ENCODE assay signal across 8 mouse cellular contexts in genomic region chr4:133217641-133218040, GRCm38 (mm10). TPM values are rescaled to one million over a fixed set of nuclear protein-coding genes. Genes with fewer than 3 reads are reported as not detected.
DNase-seq lines count a peak whose midpoint lies in the region; ATAC-seq and TF ChIP-seq lines count a peak whose summit lies in the region.

No protein-coding gene starts in this region.

- H3K4me1 ChIP-seq in cortical plate, adult 2 months (ENCODE audit: control insufficient read depth, insufficient read depth, low read length), result peaks cover 2% of the 10 kb centered on the region; the same call in 1 of the 2 replicates
- peaks cover 4% of the 10 kb centered on the region for H3K4me1 ChIP-seq in kidney, postnatal 0 days (replicated peaks; ENCODE audit: insufficient read depth, low read length)
- peaks cover 19% of the 10 kb centered on the region for H3K4me1 ChIP-seq in midbrain, embryonic 14.5 days (ENCODE audit: control insufficient read depth, insufficient read depth, low read length)

- no peak for TF ChIP-seq POLR2A in cortical plate, adult 2 months (IDR thresholded peaks at IDR 0.05; ENCODE audit: extremely low read depth, insufficient read depth, low read length)

- intact Hi-C loops in heart, postnatal 25 days (cut with DNase I), result loop anchor here (2.0 to 10.0 kb wide), 3 partner anchors 35 to 273 kb away; no protein-coding TSS in a partner anchor

- H3K27ac ChIP-seq in cortical plate, adult 2 months (ENCODE audit: insufficient read depth, low read length), result no peak overlapping the region
- H3K27ac ChIP-seq in kidney, postnatal 0 days, result no peak overlapping the region
- H3K27ac ChIP-seq in midbrain, embryonic 14.5 days (replicated peaks; ENCODE audit: low read depth, low read length), result no peak overlapping the region

- no peak overlapping the region for H3K4me2 ChIP-seq in kidney, postnatal 0 days (ENCODE audit: low read length)
- no peak overlapping the region for H3K4me2 ChIP-seq in midbrain, embryonic 14.5 days (ENCODE audit: low read length)

- H3K27me3 ChIP-seq in kidney, postnatal 0 days (ENCODE audit: insufficient read depth, low read length), result no peaks in the 10 kb centered on the region
- peaks cover 22% of the 10 kb centered on the region for H3K27me3 ChIP-seq in midbrain, embryonic 14.5 days (ENCODE audit: control insufficient read depth, insufficient read depth, low read length)

- no peak for ATAC-seq in kidney, postnatal 0 days (replicated peaks; ENCODE audit: low FRiP score, low read depth)
- no peak for ATAC-seq in midbrain, embryonic 14.5 days (ENCODE audit: low FRiP score, low TSS enrichment)

- H3K36me3 ChIP-seq in kidney, postnatal 0 days (ENCODE audit: insufficient read depth, low read length), result no peaks in the 10 kb centered on the region
- no peaks in the 10 kb centered on the region for H3K36me3 ChIP-seq in midbrain, embryonic 14.5 days (ENCODE audit: control insufficient read depth, insufficient read depth, low read length)

- H3K4me3 ChIP-seq in cortical plate, adult 2 months (ENCODE audit: insufficient read depth, low read length), result no peak overlapping the region
- H3K4me3 ChIP-seq in kidney, postnatal 0 days (replicated peaks; ENCODE audit: low read depth, low read length), result no peak overlapping the region
- H3K4me3 ChIP-seq in midbrain, embryonic 14.5 days (replicated peaks; ENCODE audit: low read depth, low read length), result no peak overlapping the region

- no peak overlapping the region for H3K9ac ChIP-seq in kidney, postnatal 0 days (ENCODE audit: low read depth, low read length)
- no peak overlapping the region for H3K9ac ChIP-seq in midbrain, embryonic 14.5 days (replicated peaks; ENCODE audit: low read length)

- WGBS in kidney, postnatal 0 days, result 2% methylated on average over 5 of the region's 5 CpGs
- 2% methylated on average over 5 of the region's 5 CpGs for WGBS in midbrain, embryonic 14.5 days

- no peaks in the 10 kb centered on the region for H3K9me3 ChIP-seq in kidney, postnatal 0 days (replicated peaks; ENCODE audit: low read length)
- H3K9me3 ChIP-seq in midbrain, embryonic 14.5 days (ENCODE audit: control insufficient read depth, low read length), result no peaks in the 10 kb centered on the region

- DNase-seq in heart, adult 8-10 months (ENCODE audit: low spot score), result peak; percentile 42
- no peak for DNase-seq in heart, postnatal 25 days (ENCODE audit: low spot score)
- DNase-seq in 3T3-L1 (ENCODE audit: low read depth, low spot score), result peak; percentile 66
- peak; percentile 72 for DNase-seq in NIH3T3 (ENCODE audit: low read depth)
- DNase-seq in kidney, postnatal 0 days (ENCODE audit: low spot score), result peak; percentile 78
- DNase-seq in midbrain, embryonic 14.5 days, result peak; percentile 87
- peak; percentile 74 for DNase-seq in thymus, postnatal 0 days (ENCODE audit: low spot score)

- peak; percentile 86 for TF ChIP-seq CTCF in cortical plate, adult 2 months (IDR thresholded peaks at IDR 0.05; ENCODE audit: extremely low read depth, insufficient read depth, low read length)
- peak; percentile 87 for TF ChIP-seq CTCF in kidney, postnatal 0 days (IDR thresholded peaks at IDR 0.05; ENCODE audit: low read depth)

RNA-seq across cellular contexts. Expression of gene Gpr3, which starts 5.3 kb away (rescaled TPM):
- total RNA-seq in heart, adult 8-10 months (2022), result not detected
- total RNA-seq in heart, postnatal 25 days (2021), result under 1 TPM in 1 of 2 experiments, not detected in 1; 0.22 TPM
- polyA plus RNA-seq in cortical plate, adult 2 months (2012; rRNA removed), result 11.2 and 16.1 TPM in 2 replicates
- 0.11 and 0.54 TPM in 2 replicates for polyA plus RNA-seq in kidney, postnatal 0 days (2015; fragmentation: Nextera tagmentation; extraction: Ambion mirVana)
- polyA plus RNA-seq in midbrain, embryonic 14.5 days (2014; fragmentation: Nextera tagmentation; extraction: Ambion mirVana), result 1.3 and 2.4 TPM in 2 replicates
- not detected in 2 replicates for polyA plus RNA-seq in thymus, postnatal 0 days (2015; fragmentation: Nextera tagmentation; extraction: Ambion mirVana)

RNA-seq across cellular contexts. Expression of gene Cd164l2, which starts 5.7 kb away (rescaled TPM):
- not detected for total RNA-seq in heart, adult 8-10 months (2022)
- total RNA-seq in heart, postnatal 25 days (2021), result under 1 TPM in 1 of 2 experiments, not detected in 1; 0.53 TPM
- 10.9 and 11.9 TPM in 2 replicates for polyA plus RNA-seq in cortical plate, adult 2 months (2012; rRNA removed)
- 19.1 and 19.6 TPM in 2 replicates for polyA plus RNA-seq in kidney, postnatal 0 days (2015; fragmentation: Nextera tagmentation; extraction: Ambion mirVana)
- polyA plus RNA-seq in midbrain, embryonic 14.5 days (2014; fragmentation: Nextera tagmentation; extraction: Ambion mirVana), result 0.95 and 2.9 TPM in 2 replicates
- 0.86 and 1.1 TPM in 2 replicates for polyA plus RNA-seq in thymus, postnatal 0 days (2015; fragmentation: Nextera tagmentation; extraction: Ambion mirVana)

RNA-seq across cellular contexts. Expression of gene Map3k6, which starts 23.0 kb away (rescaled TPM):
- 10 to 100 TPM; 14.8 to 21.8 (median 16.3) TPM for total RNA-seq in heart, adult 8-10 months (2022)
- total RNA-seq in heart, postnatal 25 days (2021), result 10 to 100 TPM; 10.8 to 20.1 TPM
- 7.8 and 7.9 TPM in 2 replicates for polyA plus RNA-seq in cortical plate, adult 2 months (2012; rRNA removed)
- 3.4 and 4.2 TPM in 2 replicates for polyA plus RNA-seq in kidney, postnatal 0 days (2015; fragmentation: Nextera tagmentation; extraction: Ambion mirVana)
- 0.92 and 1.9 TPM in 2 replicates for polyA plus RNA-seq in midbrain, embryonic 14.5 days (2014; fragmentation: Nextera tagmentation; extraction: Ambion mirVana)
- polyA plus RNA-seq in thymus, postnatal 0 days (2015; fragmentation: Nextera tagmentation; extraction: Ambion mirVana), result 2.2 and 2.6 TPM in 2 replicates

RNA-seq across cellular contexts. Expression of gene Sytl1, which starts 45.3 kb away (rescaled TPM):
- under 1 TPM; 0.30 to 0.59 (median 0.33) TPM for total RNA-seq in heart, adult 8-10 months (2022)
- under 1 TPM; 0.36 to 0.81 TPM for total RNA-seq in heart, postnatal 25 days (2021)
- 2.7 and 3.1 TPM in 2 replicates for polyA plus RNA-seq in cortical plate, adult 2 months (2012; rRNA removed)
- 2.5 and 2.8 TPM in 2 replicates for polyA plus RNA-seq in kidney, postnatal 0 days (2015; fragmentation: Nextera tagmentation; extraction: Ambion mirVana)
- 0.25 and 0.31 TPM in 2 replicates for polyA plus RNA-seq in midbrain, embryonic 14.5 days (2014; fragmentation: Nextera tagmentation; extraction: Ambion mirVana)
- 34.2 and 34.8 TPM in 2 replicates for polyA plus RNA-seq in thymus, postnatal 0 days (2015; fragmentation: Nextera tagmentation; extraction: Ambion mirVana)

RNA-seq across cellular contexts. Expression of gene Tmem222, which starts 60.0 kb away (rescaled TPM):
- total RNA-seq in heart, adult 8-10 months (2022), result 10 to 100 TPM; 29.3 to 39.8 (median 34.3) TPM
- 10 to 100 TPM; 24.8 to 25.7 TPM for total RNA-seq in heart, postnatal 25 days (2021)
- 173 and 175 TPM in 2 replicates for polyA plus RNA-seq in cortical plate, adult 2 months (2012; rRNA removed)
- polyA plus RNA-seq in kidney, postnatal 0 days (2015; fragmentation: Nextera tagmentation; extraction: Ambion mirVana), result 74.5 and 81.2 TPM in 2 replicates
- polyA plus RNA-seq in midbrain, embryonic 14.5 days (2014; fragmentation: Nextera tagmentation; extraction: Ambion mirVana), result 115 and 121 TPM in 2 replicates
- polyA plus RNA-seq in thymus, postnatal 0 days (2015; fragmentation: Nextera tagmentation; extraction: Ambion mirVana), result 93.2 and 94.0 TPM in 2 replicates
